Mouse (Mus musculus): Measurements from ENCODE around the gene Clic4. TPM values are rescaled to one million over a fixed set of nuclear protein-coding genes. Genes with fewer than 3 reads are reported as not detected.

Clic4 gene
- polyA plus RNA-seq (2014; fragmentation: Nextera tagmentation; extraction: Ambion mirVana): 168 and 173 TPM in 2 replicates

DNA sequence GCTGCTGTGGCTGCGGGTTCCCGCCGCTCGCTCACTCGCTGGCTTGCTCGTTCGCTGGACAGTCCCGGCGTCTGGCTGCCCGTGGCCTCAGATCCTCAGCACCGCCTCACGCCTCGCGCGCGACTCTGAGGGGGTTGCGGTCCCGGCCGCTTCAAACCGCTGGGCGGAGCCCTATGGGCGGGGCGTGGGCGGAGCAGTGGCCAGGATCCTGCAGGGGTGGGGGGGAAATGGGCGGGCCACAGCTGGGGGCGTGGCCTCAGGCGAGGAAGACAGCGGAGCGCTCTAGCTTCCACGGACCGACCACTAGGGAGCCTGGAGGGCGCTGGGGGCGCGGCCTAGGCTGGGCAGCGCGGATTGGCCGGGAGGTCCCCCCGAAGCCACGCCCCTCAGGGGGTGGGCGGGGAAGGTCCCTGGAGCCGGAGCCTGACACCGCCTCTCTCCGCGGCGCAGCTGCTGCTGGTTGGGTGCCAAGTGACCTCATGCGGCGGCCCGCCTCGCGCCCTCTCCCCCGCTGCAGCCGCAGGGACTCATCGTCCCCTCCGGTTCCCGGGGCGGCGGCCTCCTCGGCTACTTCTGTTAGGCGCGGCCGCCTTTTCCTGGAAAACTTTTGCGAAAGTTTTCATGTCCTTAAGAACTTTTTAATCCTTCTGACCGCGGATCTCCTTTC is at the start of gene Clic4:
Gene Clic4, minus strand, starts transcription at position 175 of the 667 bp plus-strand sequence.
- Histone ChIP-seq H3K36me3 (ENCODE audit: control insufficient read depth, insufficient read depth, low read length) (no peaks in the 10 kb centered on the region), H3K9ac (ENCODE audit: low read length) (peak within 1 kb of the TSS; percentile 96), H3K27ac (ENCODE audit: low read depth, low read length) (peak within 1 kb of the TSS; percentile 96), H3K4me2 (peak within 1 kb of the TSS; percentile 58), H3K9me3 (ENCODE audit: control insufficient read depth, low read length) (no peaks in the 10 kb centered on the region), H3K4me3 (ENCODE audit: low read depth, low read length) (peak within 1 kb of the TSS; percentile 90), H3K27me3 (ENCODE audit: control insufficient read depth, insufficient read depth, low read length) (peaks cover 11% of the 10 kb centered on the region), H3K4me1 (ENCODE audit: control insufficient read depth, insufficient read depth, low read length) (peaks cover 28% of the 10 kb centered on the region)
- ATAC-seq (ENCODE audit: low FRiP score): peak; percentile 99
- 0% methylated on average over 45 of the region's 64 CpGs for WGBS
- peak; percentile 100 for DNase-seq (ENCODE audit: low spot score, missing footprints)

DNA sequence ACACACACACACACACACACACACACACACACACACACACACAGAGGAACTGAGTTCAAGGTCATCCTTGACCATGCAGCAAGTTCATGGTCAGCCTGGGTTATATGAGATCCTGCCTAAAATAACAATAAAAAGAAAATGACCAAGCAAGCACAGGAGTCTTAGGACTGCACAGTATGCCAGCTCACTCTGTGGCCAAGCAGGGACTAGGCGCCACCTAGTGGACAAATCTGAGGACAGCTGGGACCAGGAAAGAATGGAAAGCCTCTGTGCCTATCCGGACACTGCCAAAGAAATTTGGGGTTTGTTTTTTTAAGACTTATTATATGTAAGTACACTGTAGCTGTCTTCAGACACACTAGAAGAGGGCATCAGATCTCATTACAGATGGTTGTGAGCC is 45.4 kb upstream of the Clic4 start:
- DNase-seq (ENCODE audit: low spot score, missing footprints) (peak; percentile 98), ATAC-seq (ENCODE audit: low FRiP score) (peak; percentile 63; the same call in 1 of the 2 replicates)
- Histone ChIP-seq H3K9me3 (ENCODE audit: control insufficient read depth, low read length) (no peaks in the 10 kb centered on the region), H3K9ac (ENCODE audit: low read length) (no peak overlapping the region), H3K4me2 (no peak overlapping the region), H3K36me3 (ENCODE audit: control insufficient read depth, insufficient read depth, low read length) (peaks cover 34% of the 10 kb centered on the region), H3K4me1 (ENCODE audit: control insufficient read depth, insufficient read depth, low read length) (no peaks in the 10 kb centered on the region), H3K27me3 (ENCODE audit: control insufficient read depth, insufficient read depth, low read length) (no peaks in the 10 kb centered on the region), H3K4me3 (ENCODE audit: low read depth, low read length) (no peak overlapping the region), H3K27ac (ENCODE audit: low read depth, low read length) (no peak overlapping the region)
- WGBS: 30% methylated on average over 2 of the region's 2 CpGs

DNA sequence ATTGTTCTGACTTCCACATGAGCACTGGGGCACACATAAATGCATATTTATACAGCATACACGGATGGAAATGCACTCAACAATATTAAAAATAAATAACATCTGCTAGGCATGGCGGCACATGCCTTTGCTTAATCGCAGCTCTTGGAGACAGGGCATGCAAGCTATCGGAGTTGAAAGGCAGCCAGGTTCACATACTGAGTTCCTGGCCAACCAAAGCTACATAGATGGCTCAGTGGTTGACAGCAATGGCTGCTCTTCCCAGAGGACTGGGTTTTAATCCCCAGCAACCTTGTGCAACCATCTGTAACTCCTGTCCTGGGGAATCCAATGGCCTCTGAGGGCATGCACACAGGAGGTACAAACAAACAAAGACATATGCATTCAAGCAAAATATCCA is 44.9 kb upstream of the Clic4 start:
- Histone ChIP-seq H3K36me3 (ENCODE audit: control insufficient read depth, insufficient read depth, low read length) (peaks cover 30% of the 10 kb centered on the region), H3K4me1 (ENCODE audit: control insufficient read depth, insufficient read depth, low read length) (no peaks in the 10 kb centered on the region), H3K9ac (ENCODE audit: low read length) (no peak overlapping the region), H3K4me2 (no peak overlapping the region), H3K27ac (ENCODE audit: low read depth, low read length) (no peak overlapping the region), H3K27me3 (ENCODE audit: control insufficient read depth, insufficient read depth, low read length) (no peaks in the 10 kb centered on the region), H3K4me3 (ENCODE audit: low read depth, low read length) (no peak overlapping the region), H3K9me3 (ENCODE audit: control insufficient read depth, low read length) (no peaks in the 10 kb centered on the region)
- WGBS: 93% methylated on average over 4 of the region's 4 CpGs
- no peak for DNase-seq (ENCODE audit: low spot score, missing footprints)
- ATAC-seq (ENCODE audit: low FRiP score): no peak

GRCm38 (mm10) chr4:135315287-135315686 is 42.7 kb upstream of the Clic4 start:
- no peak for DNase-seq (ENCODE audit: low spot score, missing footprints)
- Histone ChIP-seq H3K9me3 (ENCODE audit: control insufficient read depth, low read length) (no peaks in the 10 kb centered on the region), H3K9ac (ENCODE audit: low read length) (no peak overlapping the region)

GRCm38 (mm10) chr4:135314419-135314832 is 41.8 kb upstream of the Clic4 start:
- Histone ChIP-seq H3K36me3 (ENCODE audit: control insufficient read depth, insufficient read depth, low read length) (peaks cover 14% of the 10 kb centered on the region), H3K27me3 (ENCODE audit: control insufficient read depth, insufficient read depth, low read length) (no peaks in the 10 kb centered on the region), H3K9ac (ENCODE audit: low read length) (no peak overlapping the region), H3K9me3 (ENCODE audit: control insufficient read depth, low read length) (no peaks in the 10 kb centered on the region), H3K4me2 (no peak overlapping the region), H3K4me3 (ENCODE audit: low read depth, low read length) (no peak overlapping the region), H3K4me1 (ENCODE audit: control insufficient read depth, insufficient read depth, low read length) (no peaks in the 10 kb centered on the region), H3K27ac (ENCODE audit: low read depth, low read length) (no peak overlapping the region)
- 90% methylated on average over 11 of the region's 11 CpGs for WGBS
- DNase-seq (ENCODE audit: low spot score, missing footprints): no peak
- no peak for ATAC-seq (ENCODE audit: low FRiP score)

More at GRCm38 (mm10) chr4:135315287-135315686, 42.7 kb upstream of the Clic4 start:
- peaks cover 14% of the 10 kb centered on the region for H3K36me3 ChIP-seq (ENCODE audit: control insufficient read depth, insufficient read depth, low read length)
- H3K27me3 ChIP-seq (ENCODE audit: control insufficient read depth, insufficient read depth, low read length): no peaks in the 10 kb centered on the region
- 94% methylated on average over 9 of the region's 9 CpGs for WGBS
- no peak for ATAC-seq (ENCODE audit: low FRiP score)
- no peaks in the 10 kb centered on the region for H3K4me1 ChIP-seq (ENCODE audit: control insufficient read depth, insufficient read depth, low read length)
- H3K4me2 ChIP-seq: no peak overlapping the region
- no peak overlapping the region for H3K4me3 ChIP-seq (ENCODE audit: low read depth, low read length)
- H3K27ac ChIP-seq (ENCODE audit: low read depth, low read length): no peak overlapping the region

DNA sequence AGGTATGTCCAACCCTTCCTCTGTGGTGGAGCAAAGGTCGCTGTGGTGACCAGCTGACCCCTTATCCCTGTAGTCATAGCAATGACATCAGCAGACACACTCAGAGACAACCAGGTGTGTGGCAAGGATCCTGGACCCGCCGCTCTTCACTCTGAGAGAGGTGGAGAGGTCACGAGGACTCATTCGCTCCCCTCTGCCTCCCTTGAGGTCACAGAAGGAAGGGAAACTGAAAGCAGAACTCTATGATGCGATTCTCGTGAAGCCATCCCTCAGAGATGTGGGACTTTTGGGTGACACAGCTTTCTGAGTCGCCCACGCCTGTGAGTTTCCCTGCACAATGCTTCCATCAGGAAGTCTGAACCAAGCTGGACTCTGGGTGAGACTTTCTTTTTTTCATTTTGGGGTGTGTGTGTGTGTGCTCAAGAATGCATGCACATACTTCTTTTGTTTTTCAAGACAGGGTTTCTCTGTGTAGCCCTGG is 41.2 kb upstream of the Clic4 start:
- Histone ChIP-seq H3K27ac (ENCODE audit: low read depth, low read length) (no peak overlapping the region), H3K9ac (ENCODE audit: low read length) (no peak overlapping the region), H3K9me3 (ENCODE audit: control insufficient read depth, low read length) (no peaks in the 10 kb centered on the region), H3K4me2 (no peak overlapping the region), H3K36me3 (ENCODE audit: control insufficient read depth, insufficient read depth, low read length) (peaks cover 13% of the 10 kb centered on the region), H3K27me3 (ENCODE audit: control insufficient read depth, insufficient read depth, low read length) (no peaks in the 10 kb centered on the region), H3K4me1 (ENCODE audit: control insufficient read depth, insufficient read depth, low read length) (no peaks in the 10 kb centered on the region), H3K4me3 (ENCODE audit: low read depth, low read length) (no peak overlapping the region)
- ATAC-seq (ENCODE audit: low FRiP score) (no peak), DNase-seq (ENCODE audit: low spot score, missing footprints) (no peak)
- WGBS: 89% methylated on average over 9 of the region's 9 CpGs

DNA sequence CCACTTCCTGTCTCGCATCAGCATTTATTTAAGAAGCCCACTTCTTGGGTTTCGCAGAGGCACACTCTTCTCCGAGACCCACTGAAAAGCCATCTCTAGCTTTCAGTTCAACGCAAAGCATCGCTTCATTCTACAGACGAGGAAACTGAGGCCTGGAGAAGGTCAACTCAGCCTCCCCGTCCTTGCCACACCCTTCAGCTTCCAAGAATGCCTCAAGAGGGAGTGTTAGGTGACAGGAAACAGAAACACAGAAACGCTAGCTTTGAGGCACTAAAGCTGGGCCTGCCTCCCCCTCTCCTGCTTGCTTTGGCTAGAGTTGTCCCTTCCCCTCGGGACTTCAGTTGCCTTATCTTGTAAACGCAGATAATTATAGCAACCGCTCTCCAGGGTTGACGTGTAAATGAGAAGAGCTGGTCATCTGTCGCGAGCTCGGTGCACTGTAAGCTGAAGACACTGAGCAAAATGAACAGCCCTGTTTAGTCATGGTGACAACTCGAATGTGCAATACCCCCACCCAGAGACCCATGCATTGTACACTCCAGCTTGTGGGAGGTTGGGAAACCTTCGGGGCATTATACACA is 40.6 kb upstream of the Clic4 start:
- Histone ChIP-seq H3K4me3 (ENCODE audit: low read depth, low read length) (no peak overlapping the region), H3K4me2 (no peak overlapping the region), H3K4me1 (ENCODE audit: control insufficient read depth, insufficient read depth, low read length) (no peaks in the 10 kb centered on the region), H3K27me3 (ENCODE audit: control insufficient read depth, insufficient read depth, low read length) (no peaks in the 10 kb centered on the region), H3K9me3 (ENCODE audit: control insufficient read depth, low read length) (no peaks in the 10 kb centered on the region), H3K9ac (ENCODE audit: low read length) (no peak overlapping the region), H3K36me3 (ENCODE audit: control insufficient read depth, insufficient read depth, low read length) (peaks cover 11% of the 10 kb centered on the region), H3K27ac (ENCODE audit: low read depth, low read length) (no peak overlapping the region)
- DNase-seq (ENCODE audit: low spot score, missing footprints) (no peak), ATAC-seq (ENCODE audit: low FRiP score) (no peak)
- WGBS: 80% methylated on average over 17 of the region's 17 CpGs

DNA sequence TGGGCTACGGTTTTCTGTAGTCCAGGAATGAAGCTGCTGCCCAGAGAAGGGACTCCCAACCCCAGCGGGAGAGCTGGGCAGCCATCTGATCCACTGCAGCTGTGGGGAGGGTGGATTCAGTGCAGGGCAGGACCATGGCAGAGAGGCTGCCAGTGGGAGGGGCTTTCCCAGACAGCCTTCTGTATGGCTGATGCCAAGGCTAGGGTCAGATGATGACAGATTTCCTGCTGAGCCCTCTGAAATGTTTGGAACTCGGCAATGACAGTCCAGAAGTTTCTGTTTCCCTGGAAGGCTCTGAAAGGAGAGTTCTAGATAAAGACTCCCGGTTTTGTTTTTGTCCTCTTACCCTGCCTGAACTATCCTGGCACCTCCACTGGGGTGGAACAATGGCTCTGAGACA is 40.1 kb upstream of the Clic4 start:
- no peak for ATAC-seq (ENCODE audit: low FRiP score)
- Histone ChIP-seq H3K4me1 (ENCODE audit: control insufficient read depth, insufficient read depth, low read length) (no peaks in the 10 kb centered on the region; the same call in 1 of the 2 replicates), H3K4me3 (ENCODE audit: low read depth, low read length) (no peak overlapping the region), H3K27me3 (ENCODE audit: control insufficient read depth, insufficient read depth, low read length) (no peaks in the 10 kb centered on the region), H3K4me2 (no peak overlapping the region), H3K9me3 (ENCODE audit: control insufficient read depth, low read length) (no peaks in the 10 kb centered on the region), H3K36me3 (ENCODE audit: control insufficient read depth, insufficient read depth, low read length) (peaks cover 11% of the 10 kb centered on the region), H3K9ac (ENCODE audit: low read length) (no peak overlapping the region), H3K27ac (ENCODE audit: low read depth, low read length) (no peak overlapping the region)
- 54% methylated on average over 4 of the region's 4 CpGs for WGBS
- no peak for DNase-seq (ENCODE audit: low spot score, missing footprints)

DNA sequence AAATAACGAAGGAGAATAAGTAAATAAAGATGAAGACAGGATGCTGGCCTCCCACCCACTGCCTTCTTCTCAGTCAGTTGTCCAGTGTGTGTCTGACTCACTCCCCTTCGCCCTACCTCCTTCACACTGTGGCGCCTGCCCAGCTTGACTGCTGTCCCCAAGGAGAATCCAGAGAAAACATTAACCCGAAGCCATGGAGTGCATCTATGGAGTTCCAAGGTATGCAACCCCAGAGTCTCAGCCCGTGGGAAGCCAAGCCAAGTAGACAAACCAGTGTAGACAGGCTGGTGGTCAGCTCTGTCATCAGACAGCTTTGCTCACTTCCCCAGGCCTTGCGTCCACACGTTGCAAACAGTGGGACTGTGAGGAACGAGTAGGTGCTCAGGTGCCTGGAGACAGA is 37.8 kb upstream of the Clic4 start:
- WGBS: 84% methylated on average over 8 of the region's 8 CpGs
- no peaks in the 10 kb centered on the region for H3K9me3 ChIP-seq (ENCODE audit: control insufficient read depth, low read length)
- no peak for ATAC-seq (ENCODE audit: low FRiP score)
- H3K9ac ChIP-seq (ENCODE audit: low read length): no peak overlapping the region
- H3K36me3 ChIP-seq (ENCODE audit: control insufficient read depth, insufficient read depth, low read length): peaks cover 3% of the 10 kb centered on the region; the same call in 1 of the 2 replicates
- H3K4me2 ChIP-seq: no peak overlapping the region
- DNase-seq (ENCODE audit: low spot score, missing footprints): no peak
- no peak overlapping the region for H3K27ac ChIP-seq (ENCODE audit: low read depth, low read length)
- no peaks in the 10 kb centered on the region for H3K27me3 ChIP-seq (ENCODE audit: control insufficient read depth, insufficient read depth, low read length)
- peaks cover 3% of the 10 kb centered on the region; the same call in 1 of the 2 replicates for H3K4me1 ChIP-seq (ENCODE audit: control insufficient read depth, insufficient read depth, low read length)
- no peak overlapping the region for H3K4me3 ChIP-seq (ENCODE audit: low read depth, low read length)

All from midbrain, embryonic 11.5 days (tissue).